Mouse (Mus musculus): ENCODE data around the gene C9. TPM values are rescaled to one million over a fixed set of nuclear protein-coding genes. Genes with fewer than 3 reads are reported as not detected.

The C9 gene
- polyA plus RNA-seq, 1 experiment = not detected

DNA sequence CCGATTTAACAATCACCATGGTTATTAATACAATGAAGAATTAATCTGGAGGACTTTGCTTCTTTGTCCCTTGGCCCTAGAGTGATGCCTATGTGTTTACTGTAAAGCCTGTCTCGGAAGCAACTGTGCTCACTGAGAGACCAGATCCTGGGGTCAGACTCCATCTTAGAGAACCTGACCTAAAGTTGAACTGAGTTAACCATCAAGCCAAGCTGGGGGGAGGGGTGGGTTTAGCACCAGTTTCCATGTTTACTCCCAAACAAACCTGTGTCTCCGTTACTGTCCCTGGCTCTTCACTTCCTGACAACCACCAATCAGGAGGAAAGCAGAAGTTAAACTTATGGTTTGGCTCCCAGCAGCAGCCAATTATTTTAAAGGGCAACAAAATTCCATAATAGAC lies 38.4 kb downstream of the C9 start:
- no peak for DNase-seq (ENCODE audit: low read depth)

DNA sequence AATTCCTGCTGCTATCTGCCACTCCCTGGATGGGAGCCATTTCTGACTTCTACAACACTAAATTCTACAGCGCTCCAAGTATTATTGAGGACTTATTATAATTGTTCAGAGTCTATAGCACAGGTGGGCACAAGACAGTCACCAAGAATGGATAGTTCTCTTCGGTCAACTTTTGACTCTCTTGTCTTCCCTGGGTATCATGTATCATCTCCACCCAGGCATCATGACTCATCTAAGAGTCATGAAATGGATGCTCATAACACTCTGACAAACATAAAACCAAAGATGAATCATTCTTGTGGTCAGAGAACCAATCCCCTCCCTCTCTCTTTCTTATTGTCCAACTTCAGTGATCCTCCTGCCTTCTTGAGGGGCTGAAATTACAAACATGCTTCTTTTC lies 47.3 kb downstream of the C9 start:
- no peak for DNase-seq (ENCODE audit: low read depth)

DNA sequence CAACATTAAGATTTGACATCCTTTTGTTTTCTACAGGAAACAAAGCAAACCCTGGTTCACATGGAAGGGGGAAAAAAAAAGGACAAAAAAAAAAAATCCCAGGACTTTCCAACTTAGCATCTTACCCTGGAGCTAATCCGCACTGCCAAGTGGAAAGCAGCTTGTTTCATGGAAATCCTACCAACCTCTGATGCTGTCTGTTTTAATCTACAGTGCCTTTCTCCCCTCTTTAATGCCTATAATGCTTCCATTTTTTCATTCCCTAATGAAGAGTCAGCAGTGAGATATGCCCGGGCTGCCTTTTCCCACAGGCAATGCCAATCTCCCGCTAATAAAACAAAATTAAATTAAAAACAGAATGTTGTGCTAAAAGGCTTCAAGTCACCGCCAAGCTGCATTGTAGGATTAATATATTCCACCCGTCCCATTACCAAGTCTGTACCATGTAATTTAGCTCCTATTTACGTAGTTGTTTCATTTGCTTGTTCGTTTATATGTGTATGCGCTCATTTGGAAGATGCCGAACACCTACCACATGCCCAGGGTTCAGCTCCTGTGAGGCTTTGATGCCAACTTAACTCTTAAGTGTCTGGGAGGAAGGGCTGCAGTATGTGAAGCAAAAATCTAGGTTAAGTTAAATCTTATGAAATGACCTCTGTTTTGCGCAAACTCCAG lies 53.4 kb downstream of the C9 start:
- DNase-seq (ENCODE audit: low read depth) = no peak

DNA sequence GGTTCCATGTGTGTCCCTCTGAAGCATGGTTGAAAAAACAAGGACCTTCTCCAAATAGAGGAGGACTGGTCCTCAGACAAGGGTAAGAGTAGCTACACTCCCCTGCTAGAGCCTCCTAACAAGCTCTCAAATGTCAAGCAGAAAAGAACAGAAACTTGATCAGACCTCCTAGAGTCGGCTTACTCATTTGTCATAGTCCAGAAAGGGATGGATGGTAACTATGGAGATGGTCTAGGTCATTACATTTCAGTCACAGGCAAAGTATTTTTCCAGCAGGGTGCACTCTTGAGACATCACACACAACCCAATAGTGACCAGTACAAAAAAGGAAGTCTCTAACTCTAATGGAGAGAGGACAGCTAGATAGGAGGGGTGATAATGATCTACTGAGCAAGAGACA lies 55.7 kb downstream of the C9 start:
- DNase-seq (ENCODE audit: low read depth) = no peak

DNA sequence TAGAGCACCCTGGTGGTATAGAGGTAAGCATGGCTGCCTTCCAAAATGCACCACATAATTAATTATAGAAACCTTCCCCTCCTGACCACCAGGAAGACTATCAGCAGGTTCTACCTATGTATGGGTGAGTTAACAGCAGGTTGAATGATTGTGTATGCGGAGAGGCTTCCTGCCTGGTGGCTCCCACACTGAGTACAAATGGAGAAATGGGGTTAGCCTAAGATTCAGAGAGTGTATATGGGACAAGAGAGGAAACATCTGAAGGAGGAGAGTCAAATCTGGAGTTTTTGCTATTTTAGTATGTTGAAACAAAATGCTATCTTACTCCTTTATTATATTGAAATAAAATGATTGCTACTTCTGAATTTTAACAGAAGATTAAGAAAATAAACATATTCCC lies 72.4 kb downstream of the C9 start:
- no peak for DNase-seq (ENCODE audit: low read depth)

DNA sequence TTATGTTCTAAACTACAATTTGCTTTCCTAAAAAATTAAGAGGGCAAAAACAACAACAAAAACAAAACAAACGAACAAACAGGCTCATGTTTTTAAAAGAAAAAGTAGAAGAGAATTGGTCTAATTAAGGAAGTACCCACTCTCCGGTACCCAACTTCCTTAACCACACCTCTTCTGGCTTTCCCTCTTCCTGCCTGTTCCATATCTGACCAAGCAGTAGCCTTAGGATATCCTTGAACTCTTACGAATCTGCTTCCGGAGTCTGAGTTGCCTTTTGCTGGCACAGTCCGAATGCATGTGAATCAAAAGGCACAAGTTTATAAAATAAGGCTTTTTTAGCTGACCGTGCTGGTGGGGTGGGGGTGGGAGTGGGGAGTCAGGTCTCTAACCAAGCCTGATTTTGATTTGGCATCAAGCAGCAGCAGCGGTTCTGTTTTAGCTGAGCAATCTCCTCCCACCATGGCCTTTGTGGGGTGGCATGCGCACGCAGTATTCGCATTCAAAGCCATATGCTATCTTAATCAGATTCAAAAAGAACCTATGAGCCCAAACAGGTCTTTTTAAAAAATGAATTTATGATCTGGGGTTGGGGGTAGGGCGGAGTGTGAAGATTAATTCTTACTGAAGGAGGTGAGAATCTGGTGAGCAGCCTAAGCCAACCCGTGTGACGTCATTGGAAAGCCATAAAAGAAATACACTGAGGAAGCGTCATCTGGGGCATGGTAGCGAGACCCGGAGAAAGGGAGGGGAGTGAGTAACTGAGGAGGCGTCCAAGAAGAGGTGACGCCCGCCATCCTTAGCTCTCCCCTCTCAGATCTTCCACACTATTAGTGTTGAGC lies 74.5 kb downstream of the C9 start:
- no peak for DNase-seq (ENCODE audit: low read depth)

DNA sequence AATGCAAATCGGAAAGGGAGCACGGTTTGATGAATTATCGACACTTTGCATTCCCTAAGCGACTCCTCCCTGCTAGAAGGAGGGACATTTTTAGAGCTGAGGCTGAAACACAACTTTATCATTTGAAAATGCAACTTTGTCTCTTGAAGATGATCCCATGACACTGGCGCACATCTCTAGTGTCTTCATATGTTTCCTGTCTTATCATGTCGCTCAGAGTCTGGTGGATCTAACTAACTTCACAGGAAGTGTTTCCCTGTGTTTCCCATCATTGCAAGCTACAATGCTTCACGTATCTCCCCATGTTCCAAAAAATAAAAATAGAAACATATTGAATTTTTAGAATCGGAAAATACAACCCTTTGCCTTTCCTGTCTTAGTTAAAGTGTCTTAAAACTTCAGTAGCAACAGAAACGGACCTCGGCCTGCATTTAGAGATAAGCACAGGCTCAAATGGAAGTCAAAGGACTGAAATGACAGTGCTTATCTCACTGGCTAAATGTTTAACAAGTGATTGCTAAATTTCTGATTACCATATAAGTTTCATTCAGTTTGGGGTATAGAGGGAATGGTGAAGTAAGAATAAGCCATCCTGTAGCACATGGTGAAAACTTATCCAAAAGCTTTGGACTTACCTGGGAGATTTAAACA lies 75.5 kb downstream of the C9 start:
- DNase-seq (ENCODE audit: low read depth) = no peak

DNA sequence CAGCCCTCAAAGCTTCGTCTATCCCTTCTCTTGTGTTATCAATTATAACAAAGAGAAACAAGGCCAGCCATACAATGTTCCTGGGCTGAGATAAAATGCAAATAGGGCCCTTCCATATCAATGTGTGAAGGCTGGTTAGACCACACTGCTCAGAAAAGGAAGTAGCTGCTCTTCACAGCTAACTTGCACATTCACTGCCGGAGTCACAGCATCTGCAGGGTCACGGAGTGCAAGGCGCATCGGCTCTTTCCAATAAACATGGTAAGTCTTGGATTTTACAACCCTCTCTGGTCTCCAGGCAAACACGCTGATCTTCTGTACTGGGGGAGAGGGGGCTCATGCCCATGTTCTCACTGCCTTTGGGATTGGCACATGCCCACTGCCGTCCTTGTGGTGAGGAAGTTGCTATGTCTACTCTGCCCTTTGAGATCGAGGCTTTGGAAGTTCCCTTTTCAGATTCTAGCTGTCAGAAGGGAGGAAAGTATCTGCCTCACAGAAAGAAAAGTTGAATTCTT lies 77.6 kb downstream of the C9 start, which contains the start of gene Fyb:
Fyb (plus strand) TSS at position 201 of the 515 bp plus-strand sequence.
- DNase-seq (ENCODE audit: low read depth) = no peak

DNA sequence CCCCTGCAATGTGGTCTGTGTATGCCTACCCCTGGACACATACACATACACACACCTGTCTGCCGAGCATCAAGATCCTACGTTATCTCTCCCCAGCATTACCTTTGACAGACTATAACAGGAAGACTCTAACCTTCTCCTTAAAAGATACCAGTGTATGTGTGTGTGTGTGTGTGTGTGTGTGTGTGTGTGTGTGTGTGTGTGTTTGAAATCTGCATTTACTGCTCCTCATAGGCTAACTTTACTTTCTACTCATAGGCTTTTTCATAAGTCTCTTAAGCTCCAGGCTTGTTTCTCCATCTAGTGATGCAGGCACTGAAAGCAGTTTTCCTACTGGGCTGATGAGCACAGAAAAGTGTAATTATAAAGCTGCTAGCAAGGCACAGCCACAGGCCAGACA lies 79.7 kb downstream of the C9 start:
- DNase-seq (ENCODE audit: low read depth) = no peak

DNA sequence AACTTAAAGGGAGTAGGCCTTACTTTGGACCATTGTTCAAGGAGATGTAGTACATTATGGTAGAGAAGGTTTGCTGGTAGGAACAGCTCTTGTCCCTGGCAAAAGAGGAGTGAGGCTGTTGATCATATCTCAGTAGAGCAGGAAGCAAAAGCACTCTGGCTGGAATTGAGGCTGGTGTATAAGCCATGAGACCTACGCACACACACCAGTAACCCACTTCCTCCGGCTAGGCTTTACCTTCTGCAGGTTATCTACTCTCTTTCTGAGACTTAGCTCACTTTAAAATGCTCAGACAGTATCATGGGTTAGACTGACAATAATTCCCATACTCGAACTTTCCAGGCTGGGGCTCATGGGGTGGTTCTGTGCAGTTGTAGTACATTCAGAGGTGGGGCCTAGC lies 80.3 kb downstream of the C9 start:
- no peak for DNase-seq (ENCODE audit: low read depth)

DNA sequence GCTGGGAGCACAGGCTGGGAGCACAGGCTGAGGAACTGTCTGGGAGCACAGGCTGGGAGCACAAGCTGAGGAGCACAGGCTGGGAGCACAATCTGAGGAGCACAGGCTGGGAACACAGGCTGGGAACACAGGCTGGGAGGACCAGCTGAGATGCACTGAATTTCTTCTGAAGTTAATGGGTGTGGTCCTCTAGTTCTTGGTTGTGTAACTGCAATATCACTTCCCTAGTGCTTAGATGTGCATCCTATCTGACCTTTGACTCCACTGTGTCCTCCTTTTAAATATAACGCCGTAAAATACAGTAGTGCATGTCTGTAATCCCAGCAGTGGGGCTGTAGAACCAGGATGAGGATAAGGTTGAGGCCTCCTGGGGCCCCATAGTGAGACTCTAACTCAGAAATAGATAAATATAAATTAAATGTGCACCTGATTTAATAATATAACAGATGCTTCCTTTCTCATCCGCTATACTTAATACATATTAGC lies 88.8 kb downstream of the C9 start:
- no peak for DNase-seq (ENCODE audit: low read depth)

DNA sequence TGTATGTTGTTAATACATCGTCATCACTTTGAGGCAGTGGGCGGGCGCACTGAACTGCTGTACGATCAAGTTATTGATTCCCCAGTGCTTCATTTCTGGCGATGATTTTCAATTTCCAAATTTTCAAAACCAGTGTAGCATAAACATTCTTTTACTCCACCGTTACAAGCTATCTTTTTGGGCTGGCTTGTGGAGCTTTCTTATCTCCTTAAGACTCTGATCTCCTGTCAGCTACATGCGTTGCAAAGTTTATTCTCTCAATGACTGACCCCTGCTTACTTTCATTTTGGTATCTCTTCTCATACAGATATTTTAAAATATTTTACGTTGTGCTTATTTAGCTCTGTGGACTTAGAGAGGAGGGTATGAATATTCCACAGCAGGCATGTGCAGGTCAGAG lies 89.5 kb downstream of the C9 start:
- no peak for DNase-seq (ENCODE audit: low read depth)

DNA sequence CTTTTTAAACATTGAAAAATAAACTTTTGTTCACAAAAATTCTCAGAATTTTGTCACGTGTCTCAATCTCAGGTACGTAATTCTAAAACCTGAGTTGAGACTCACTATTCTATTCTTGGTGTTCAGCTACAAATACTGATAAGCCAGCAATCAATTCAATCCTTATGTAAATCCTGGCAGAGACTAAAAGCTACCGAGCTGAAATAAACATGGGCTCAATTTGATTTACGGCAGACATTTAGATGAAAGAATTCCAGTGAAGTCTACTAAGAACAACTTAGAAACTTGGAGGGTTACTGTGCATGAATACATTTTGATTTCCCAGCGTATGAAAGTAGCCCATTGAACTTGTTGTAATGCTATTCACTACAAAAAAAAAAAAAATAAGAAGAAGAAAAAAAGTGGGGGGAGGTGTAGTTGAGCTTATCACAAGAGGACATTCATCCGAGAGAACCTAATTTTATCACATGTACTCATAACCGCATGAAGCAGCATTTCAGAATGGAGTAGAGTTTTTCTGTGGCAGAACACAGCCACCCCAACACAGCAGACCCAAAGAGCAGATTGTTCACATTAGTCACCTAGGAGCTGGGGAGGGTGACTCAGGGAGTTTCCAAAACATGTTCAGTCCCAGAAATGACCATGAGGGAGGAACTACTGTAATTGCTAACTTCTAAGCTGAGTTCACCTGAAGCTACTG lies 94.7 kb downstream of the C9 start:
- no peak for DNase-seq (ENCODE audit: low read depth)

Other genes with a start within 250 kb of the C9 start
- 145 and 169 TPM in 2 replicates for gene Dab2, start 145.5 kb upstream of the C9 start, polyA plus RNA-seq (2012; rRNA removed)
- 14.6 and 26.1 TPM in 2 replicates for gene Fyb, start 77.5 kb downstream of the C9 start, polyA plus RNA-seq (2012; rRNA removed)